Mouse (Mus musculus) ovary, postnatal 14 days (tissue): Measurements from ENCODE around the gene Plpp7.
A peak's percentile ranks its signal among the peaks of the same experiment; 100 is the strongest.

Source experiments
- DNase-seq: peaks from one replicate; pipeline ENCODE4 v3.0.0; 2022; ENCODE audit warnings: low spot score

The Plpp7 gene

DNA sequence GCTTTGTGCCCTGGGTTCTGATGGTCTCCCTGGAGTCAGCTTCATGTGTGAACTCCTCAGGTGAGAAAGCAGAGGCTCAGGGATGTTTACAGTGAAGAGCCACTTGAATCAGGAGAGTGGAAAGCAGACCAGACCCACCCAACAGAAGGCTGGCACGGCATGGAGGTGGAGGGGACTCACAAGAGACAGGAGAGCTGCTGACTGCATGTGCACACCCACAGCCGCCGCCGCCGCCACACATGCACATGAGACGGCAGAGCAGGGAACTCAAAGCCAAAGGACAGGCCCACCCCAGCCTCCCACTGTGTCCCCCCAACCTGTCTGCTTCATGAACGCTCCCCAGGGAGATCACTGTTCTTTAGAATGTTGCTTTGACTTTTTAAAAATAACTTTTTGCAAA is 8.8 kb downstream of the Plpp7 start:
- no peak for DNase-seq

DNA sequence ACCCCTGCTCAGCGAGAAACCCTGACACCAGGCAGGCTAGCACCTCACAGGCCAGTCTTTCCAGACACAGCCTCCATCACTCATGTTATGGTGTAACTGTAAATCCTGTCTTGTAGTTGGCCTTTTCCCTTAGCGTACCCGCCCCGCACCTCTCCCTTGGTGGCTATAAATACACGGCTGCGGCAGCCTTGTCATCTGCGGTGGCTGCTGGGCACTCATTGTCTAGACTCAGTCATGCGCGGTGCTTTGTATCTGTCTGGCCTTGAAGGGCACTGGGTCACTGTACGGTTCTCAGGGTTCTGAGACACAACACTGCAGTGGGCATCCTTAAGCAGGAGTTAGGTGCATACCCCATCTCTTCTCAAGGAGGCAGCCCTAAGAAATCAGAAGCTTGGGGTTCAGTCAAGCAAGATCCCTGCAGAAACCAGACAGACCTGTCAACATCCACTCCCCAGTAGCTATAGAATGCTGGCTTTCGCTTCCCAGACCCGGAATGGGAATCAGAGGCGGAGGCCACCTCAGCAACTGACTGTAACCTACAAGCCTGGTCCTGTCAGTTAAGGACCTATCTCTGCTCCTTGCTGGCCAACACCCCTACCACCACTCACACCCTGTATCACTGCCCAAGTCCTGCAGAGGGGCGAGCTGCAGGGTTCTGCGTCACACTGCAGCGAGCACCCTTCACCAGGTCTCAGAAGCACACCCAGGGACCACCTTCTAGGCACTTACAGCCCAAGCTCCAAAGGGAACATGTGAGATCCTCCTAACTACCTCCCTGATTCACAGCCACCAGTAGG is 10.0 kb downstream of the Plpp7 start:
- no peak for DNase-seq

DNA sequence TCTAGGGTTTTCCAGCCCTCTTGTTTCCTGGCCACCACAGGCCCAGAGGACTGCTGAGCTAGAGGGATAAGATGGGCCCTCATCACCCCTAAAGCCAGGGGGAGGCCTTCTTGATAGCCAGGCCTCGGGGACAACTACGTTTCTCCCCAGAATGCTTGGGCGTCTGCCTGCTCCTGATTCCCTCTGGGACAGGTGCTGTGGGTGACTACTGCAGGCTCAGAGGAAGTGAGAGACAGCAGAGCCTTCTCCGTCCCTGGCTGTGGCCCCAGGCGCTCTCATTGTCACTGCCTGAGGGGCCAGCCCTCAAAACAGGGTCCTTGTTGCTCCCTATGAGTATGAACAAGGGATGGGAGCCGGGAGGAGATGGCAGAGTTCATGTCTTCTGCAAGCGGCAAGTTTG is 10.6 kb downstream of the Plpp7 start:
- DNase-seq, result no peak

DNA sequence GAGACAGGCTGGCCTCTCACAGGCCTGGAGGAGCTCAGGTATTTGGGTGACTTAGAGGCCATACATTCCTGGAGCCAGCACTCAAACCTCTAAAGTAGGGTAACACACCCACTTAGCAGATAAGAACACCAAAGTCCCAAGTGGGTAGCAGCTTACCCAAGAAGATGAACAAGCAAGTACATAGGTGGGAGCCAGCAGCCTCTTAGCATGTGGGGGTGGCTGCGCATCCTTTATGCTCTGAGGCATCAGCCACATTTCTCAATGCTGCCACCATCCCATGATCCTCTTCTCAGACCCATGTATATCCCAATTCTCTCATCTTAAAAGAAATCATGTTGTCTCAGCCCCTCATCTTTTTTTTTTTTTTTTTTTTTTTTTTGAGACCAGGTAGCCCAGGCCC is 15.9 kb downstream of the Plpp7 start:
- no peak for DNase-seq

DNA sequence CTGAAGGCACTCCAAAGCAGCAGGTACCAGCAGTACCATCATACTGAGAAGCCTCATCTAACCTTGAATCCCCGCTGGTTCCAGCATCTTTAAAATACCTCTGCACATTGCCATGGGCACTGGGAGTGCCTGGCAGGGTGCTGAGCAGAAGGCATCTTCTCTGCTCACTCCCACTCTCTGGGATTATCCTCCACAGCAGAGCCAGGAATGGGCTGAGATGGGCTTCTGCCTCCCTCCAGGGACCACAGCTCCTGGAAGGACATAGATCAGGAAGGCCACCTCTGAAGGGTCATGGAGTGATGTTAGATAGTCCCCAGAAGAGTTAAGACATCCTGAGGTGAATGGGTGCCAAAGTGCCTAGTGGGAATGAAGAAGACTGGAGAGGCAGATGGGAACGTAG is 17.2 kb downstream of the Plpp7 start:
- DNase-seq, result no peak

DNA sequence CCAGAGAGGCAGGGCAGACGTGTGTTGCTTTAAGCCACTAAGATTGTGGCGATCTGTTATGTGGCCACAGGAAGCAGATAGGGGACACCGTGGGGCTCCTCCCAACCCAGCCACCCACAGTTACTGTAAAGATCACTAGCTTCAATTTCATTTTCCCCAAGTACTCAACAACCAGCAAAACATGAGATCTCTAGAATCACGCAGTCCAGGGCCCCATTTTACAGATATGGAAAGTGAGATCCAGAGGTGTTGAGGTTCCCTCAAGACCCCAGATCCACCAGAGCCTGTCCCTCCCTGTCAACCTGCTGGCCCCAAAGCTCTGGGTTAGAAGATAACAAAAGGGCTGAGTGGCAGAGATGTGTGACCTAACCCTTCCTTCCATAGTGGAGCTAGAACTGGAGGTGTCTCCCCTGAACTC is 20.5 kb downstream of the Plpp7 start:
- no peak for DNase-seq

DNA sequence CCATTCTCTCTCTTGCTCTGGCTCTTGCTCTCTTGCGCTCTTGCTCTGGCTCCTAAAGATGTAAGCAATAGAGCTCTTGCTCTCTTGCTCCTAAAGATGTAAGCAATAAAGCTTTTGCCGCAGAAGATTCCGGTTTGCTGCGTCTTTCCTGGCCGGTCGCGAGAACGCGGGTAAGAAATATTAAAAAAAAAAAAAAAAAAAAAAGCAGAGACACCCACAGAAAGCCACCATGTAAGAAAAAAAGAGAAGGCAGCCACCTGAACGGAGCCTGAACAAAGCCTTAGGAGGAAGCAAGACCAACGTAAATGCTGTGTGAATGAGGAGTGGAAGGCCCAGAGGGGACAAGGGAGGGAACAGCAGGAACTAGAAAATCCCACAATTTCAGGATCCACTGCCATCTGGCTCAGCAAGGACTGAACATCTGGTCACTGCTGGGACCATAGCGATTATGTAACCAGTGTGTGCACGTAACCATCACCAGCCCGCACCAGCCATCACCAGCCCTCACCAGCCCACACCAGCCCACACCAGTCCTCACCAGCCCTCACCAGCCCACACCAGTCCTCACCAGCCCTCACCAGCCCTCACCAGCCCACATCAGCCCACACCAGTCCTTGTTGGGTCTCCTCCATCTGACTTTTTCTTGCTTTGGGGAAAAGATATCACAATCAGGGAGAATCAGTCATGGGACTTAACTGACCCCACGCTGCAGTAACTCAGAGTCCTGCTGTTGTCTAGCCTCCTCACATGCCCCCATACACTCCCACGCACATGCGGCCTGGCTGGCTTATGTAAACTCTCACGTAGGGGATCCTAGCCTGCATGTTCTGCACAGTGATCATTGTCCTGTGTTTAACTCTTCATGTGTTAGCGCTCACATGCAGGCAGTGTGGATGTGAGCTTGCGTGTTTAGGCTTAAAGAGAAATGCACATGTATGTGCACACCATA is 24.7 kb downstream of the Plpp7 start:
- no peak for DNase-seq

DNA sequence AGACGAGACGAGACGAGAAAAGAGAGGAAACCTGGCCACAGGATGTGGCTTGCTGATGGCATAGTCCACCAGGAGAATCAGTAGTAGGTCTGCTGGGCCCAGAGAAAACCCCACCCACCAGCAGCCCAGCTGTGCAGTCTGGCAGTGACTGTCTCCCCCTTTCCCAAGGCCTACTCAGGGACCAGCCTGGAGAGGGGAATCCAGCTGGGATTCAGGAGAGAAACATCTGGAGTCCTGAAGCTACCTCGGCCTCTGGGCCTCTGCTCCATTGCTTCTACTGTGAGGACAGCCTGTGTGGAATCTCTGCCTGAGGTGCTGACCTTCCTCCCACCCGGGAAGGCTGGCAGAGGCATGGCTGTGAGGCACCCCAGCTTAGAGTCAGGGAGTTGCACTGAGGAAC is 25.8 kb downstream of the Plpp7 start:
- no peak for DNase-seq

DNA sequence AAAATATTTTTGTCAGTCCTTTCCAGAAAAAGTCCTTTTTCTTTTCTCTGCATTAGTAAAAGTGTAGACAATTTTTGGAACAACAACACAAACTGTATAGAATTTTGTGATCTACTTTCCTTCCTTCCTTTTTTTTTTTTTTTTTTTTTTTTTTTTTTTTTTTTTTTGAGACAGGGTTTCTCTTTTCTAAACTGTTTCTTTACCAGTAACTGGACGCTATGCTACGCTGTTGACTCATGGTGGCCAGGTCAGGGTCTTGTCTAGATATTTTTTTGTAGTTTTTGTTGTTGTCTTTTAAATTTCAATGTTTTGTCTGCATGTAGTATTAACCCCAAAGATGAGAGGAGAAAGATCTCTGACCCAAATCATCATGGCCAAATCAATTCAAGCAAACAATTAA is 26.5 kb downstream of the Plpp7 start:
- no peak for DNase-seq

DNA sequence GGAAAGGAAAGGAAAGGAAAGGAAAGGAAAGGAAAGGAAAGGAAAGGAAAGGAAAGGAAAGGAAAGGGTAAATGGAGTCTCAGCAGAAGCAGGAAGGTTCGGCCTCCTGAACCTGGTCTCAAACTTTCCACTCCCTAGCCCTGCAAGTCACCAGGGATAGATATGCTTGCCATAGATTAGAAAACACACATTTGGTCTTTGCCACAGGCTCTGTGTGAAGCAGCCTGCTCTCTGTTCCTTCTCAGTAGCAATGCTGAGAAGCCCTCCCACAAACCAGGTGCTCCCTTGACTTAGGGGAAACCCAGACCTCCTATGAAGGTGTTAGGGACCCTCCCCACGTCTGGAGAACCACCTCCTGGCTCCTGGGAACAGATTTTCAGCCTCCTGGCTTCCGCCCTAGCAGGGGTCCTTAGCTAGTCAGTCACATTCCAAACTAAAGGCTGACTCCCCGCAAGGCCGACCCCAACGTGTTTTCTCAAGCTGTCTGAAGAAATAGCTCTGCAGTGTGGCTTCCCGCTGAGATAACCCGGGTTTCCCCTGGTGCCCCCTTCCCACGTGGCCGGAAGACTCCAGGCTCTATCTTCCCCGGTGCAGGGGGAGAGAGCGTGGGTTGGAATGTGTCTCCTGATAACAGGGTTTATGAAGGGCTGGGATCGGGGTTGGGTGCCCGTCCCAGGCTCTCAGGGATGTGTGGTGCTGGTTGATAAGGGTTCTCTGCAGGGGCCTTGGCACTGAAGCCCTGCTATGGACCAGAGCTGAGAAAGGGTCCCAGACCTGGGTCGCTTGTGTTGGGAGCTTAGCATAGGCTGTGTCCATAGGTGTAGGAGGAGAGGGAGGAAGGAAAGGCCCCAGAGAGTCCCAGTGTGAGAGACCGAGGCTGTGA is 32.6 kb downstream of the Plpp7 start:
- no peak for DNase-seq

DNA sequence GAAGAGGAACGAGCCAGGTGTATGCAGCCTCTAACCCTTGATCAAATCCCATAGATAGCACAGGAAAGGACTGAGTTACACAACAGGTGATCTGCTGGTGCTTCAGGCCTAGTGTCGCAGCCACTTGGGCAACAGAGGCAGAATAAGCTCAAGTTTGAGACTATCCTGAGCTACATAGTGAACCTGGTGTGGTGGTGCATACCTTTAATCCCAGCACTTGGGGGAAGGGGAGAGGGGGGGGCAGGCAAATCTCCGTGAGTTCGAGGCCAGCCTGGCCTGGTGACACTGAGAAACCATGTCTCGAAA is 33.2 kb downstream of the Plpp7 start:
- no peak for DNase-seq

DNA sequence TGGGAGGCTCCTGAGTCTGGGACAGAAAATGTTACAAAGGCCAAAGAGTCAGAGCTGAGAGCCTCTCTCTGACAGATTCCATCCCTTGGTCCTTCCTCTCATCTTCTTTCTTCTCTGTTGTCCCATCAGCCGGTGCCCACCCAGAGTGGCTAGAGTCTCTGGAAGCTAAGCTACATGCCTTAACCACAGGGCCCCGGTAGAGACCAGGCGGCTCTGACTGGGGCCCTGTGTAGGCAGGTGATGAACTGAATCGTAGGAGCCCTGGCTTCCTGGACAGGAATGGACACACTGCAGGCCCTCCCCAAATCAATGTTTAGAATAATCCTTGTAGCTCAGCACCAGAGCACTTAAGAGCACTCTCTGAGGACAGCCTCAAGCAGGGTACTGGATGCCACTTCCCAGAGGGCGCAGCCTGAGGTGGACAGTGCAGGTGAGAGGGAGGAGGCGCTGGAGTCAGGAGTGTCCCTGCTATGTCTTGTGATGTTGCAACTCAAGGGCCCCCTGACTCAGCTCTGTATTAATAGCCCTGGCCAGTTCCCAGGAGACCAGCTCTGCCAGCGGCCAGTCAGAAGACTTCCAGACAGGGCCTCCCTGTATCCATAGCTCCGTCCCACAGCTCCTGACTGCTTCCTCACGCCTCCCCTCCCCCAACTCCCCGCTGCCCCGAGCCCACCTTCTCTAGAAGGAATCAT is 34.2 kb downstream of the Plpp7 start:
- DNase-seq, result no peak

DNA sequence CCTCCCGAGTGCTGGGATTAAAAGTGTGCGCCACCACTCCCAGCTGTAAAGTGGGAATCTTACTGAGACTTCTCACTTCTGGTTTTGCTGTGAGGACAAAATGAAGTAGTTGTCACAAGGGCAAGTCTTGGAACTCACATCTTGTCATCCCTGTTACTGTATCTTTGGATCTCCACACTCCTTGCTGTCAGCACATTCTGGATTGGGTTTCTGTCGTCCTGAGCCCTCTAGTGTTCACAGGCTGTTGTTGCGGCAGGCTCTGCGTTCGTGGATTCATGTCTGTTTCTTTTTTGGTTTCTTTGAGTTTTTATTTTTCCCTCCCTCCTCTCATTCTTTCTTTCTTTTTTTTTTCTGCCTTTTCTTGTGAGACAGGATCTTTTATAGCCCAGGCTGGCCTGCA is 35.1 kb downstream of the Plpp7 start:
- DNase-seq, result no peak

DNA sequence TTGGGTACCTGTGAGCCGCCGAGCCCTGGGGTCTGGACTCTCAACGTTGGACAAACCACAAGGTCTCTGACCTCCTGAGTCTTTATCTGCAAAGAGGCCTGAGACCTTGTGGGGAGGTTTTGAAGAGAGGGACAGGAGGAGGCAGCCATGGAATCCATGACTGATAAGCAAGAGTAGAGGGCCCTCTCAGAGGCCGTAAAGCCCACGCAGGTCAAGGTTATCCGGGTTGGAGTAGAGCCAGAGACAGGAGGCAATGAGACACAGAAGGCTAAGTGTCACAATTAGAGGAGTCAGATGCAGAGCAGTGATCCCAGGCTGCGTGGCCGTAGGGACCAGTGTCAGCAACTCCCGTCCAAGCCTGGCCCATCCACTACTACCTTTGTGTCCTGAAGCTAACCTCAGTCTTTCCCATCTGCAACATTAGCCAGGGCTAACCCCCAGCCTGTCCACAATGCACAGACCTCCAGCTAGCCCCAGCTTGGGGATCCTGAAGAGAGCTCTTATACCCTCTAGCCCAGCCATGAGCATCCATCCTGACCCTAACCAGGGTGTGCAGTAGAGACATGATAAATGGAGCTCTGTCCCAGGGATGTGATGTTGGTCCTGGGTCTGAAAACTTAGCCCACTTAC is 36.0 kb downstream of the Plpp7 start:
- no peak for DNase-seq

DNA sequence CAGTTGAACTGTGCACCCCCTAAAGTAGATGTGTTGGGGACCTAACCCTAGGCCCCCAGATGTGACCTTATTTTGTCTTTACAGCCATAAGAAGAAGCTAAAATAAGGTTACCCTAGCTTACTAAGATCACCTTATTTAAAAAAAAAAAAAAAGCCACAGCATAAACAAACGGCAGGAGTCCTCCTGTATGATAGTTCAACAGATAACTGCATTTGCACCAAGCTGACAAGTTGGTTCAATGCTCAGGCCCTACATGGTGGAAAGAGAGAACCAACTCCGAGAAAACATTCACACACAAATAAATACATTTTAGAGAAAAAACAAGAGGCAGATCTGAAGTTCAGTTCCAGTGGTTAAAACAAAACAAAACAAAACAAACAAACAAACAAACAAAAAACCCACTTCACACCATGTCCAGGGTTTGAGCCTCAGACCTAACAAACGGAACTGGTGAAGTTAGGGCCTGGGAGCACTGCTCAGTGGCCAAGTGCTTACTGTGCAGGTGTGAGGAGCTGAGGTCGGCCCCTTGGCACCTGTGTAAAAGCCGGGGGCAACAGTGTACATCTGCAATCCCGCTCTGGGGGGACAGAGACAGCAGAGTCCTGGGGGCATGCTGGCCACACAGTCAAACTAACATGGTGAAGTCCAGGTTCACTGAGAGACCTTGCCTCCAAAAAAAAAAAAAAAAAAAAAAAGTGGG is 36.7 kb downstream of the Plpp7 start:
- no peak for DNase-seq

DNA sequence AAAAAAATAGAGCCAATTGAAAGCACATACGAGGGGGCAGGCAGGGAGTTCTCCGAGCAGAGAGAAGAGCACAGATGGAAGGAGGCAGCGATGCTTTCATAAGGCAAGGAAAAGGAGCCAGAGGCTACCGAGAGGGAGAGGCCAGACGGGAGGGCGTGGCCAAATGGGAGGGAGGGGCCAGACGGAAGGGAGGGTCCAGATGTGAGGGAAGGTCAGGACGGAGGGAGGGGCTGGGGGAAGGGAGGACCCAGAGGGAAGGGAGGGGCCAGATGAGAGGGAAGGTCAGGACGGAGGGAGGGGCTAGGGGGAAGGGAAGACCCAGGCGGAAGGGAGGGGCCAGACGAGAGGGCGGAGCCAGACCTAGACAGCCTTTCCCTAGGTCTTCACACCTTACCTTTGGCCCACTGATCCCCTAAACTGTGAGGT is 37.3 kb downstream of the Plpp7 start:
- peak; percentile 58 for DNase-seq

DNA sequence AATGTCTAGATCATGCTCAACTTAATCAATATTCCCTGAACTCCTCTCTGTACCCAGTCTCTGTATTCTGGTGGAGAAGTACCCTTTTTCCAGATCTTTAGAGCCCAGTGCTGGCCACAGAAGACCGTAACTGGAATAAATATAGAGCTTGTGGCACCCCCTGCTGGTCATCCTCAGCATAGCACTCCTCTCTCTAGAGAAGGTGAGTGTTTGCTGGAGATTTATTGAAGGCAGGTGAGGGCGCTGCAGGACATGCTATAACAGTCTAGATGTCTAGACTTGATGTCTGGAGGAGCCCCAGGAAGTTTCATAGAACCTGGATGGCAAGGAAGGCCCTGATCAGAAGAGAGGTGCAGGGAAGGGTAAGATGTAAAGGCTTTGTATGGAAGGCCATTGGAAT is 38.7 kb downstream of the Plpp7 start:
- peak; percentile 83 for DNase-seq

DNA sequence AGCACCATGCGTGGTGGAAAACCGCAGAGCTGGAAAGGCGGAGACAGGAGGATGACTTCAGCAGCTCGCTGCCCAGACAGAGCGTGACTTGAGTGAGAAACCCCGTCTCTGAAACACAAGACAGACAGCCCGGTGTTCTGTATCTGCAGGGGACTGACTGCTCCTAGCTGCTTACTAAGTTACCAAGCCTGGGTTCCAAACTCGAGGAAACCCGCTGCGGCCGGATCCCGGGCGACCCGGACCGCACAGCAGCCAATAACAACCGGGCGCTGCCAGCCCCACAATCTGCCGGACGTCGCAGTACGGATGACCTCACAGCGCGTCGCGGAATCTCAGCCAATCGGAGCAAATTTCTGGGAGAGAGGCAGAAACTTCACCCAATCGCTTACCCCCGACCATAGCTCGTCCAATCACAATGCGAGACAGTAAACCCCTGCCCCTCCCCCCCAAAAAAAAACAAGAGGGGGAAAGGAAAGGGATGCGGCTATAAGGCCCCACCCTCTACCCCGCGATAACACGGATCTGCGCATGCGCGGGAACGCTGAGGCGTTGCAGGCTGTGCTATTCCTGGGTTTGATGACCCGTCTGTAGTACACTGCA is 42.4 kb downstream of the Plpp7 start:
- DNase-seq, result peak; percentile 95

DNA sequence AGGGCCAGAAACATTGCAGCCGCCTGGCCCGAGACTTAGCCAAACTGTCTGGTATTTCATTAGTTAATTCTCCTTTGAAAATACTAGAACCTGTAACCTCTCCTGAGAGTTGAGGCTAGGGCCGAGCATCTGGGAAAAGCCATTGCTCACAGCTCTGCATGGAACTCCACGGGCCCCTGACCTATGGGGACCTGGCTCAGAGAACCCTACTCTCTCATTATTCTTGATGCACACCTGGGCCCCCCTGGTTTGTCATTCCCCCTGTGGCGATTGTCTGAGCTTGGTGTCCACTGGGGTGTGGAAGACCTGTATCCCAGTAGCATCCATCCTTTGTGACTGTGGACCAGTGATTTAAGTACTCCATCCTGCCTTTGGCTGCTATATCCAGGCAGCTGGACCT is 44.0 kb downstream of the Plpp7 start:
- DNase-seq, result no peak

DNA sequence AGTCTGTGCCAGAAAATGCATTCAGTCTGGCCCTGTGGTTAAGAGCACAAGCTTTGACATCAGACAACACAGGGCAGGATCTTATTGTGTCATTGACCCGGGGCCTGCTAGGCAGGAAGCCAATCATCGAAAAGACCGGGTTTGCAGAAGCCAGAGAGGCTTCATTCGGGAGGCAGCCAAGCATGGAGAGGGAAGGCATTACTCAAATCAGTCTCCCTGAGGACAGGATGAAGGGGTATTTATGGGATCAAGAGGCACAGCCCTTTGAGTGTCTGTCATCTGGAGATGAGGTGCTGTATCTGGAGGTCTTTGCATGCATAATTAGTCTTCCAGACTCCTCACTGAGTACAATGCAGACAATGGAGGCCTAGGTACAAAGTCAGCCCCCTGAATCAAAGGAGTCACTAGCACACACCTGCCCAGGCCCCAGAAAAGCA is 45.2 kb downstream of the Plpp7 start:
- no peak for DNase-seq
